Mouse (Mus musculus) heart, embryonic 10.5 days (tissue): ENCODE data around the gene Cldn34b3. TPM values are rescaled to one million over a fixed set of nuclear protein-coding genes. Genes with fewer than 3 reads are reported as not detected.
"Not testable (repeated sequence)": the region's sequence is repeated elsewhere in the genome, so short reads cannot be mapped to it uniquely, and the experiment has no call there.

Source experiments
- DNase-seq: peaks from one replicate; pipeline ENCODE4 v3.0.0-alpha.2; 2017; ENCODE audit warnings: low spot score
- H3K27ac ChIP-seq: fragments of 300-500 bp; sonication (generic); 2 replicates; pipeline ENCODE4 v1.5.1; 2016; ENCODE audit warnings: mild to moderate bottlenecking
- H3K27me3 ChIP-seq: fragments of 300-500 bp; sonication (generic); 2 replicates; pipeline ENCODE4 v1.6.1; 2016; ENCODE audit warnings: mild to moderate bottlenecking; ENCODE audit not compliant: poor library complexity, insufficient read depth, severe bottlenecking
- H3K36me3 ChIP-seq: fragments of 300-500 bp; sonication (generic); 2 replicates; pipeline ENCODE4 v1.6.1; 2016; ENCODE audit warnings: mild to moderate bottlenecking, moderate library complexity
- H3K4me1 ChIP-seq: fragments of 300-500 bp; sonication (generic); 2 replicates; pipeline ENCODE4 v1.6.1; 2016; ENCODE audit warnings: mild to moderate bottlenecking
- H3K4me3 ChIP-seq: fragments of 300-500 bp; sonication (generic); 2 replicates; pipeline ENCODE4 v1.5.1; 2016; ENCODE audit warnings: mild to moderate bottlenecking, moderate library complexity
- H3K9me3 ChIP-seq: fragments of 300-500 bp; sonication (generic); 2 replicates; pipeline ENCODE4 v1.6.1; 2016; ENCODE audit warnings: mild to moderate bottlenecking, moderate library complexity
- WGBS: fragments of 180-500 bp; shearing (Covaris S2); methylation state at CpG from one replicate; pipeline ENCODE4 v1.1.7; 2016; 5-methylcytosine and 5-hydroxymethylcytosine counted together
- polyA plus RNA-seq: library from polyadenylated mRNA; unstranded; fragments of >200 nt; fragmentation: Nextera tagmentation; extraction: Ambion mirVana; gene quantifications from 2 replicates; pipeline ENCODE4 v1.2.1, GENCODE M21; 2016

Cldn34b3 gene
- not detected in 2 replicates for polyA plus RNA-seq

DNA sequence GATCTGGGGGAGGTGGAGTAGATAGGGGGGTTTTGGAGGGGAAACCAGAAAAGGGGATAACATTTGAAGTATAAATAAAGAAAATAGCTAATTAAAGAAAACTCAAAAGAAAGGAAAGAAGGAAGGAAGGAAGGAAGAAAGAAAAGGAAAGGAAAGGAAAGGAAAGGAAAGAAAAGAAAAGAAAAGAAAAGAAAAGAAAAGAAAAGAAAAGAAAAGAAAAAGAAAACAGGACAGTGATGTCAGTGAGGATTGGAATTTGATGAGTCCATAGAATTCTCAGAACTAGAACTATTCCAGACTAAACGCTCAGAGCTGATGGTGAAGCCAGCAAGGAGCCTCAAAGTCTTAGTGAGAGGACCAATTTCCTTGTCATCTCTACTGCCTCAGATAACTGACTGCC lies at the start of gene Cldn34b3:
Cldn34b3 (plus strand) TSS at position 301 of the 400 bp plus-strand sequence.
- H3K36me3 ChIP-seq, H3K4me1 ChIP-seq: not testable (repeated sequence)

More for the DNA sequence above, at the start of gene Cldn34b3:
- DNase-seq, H3K27ac ChIP-seq, H3K9me3 ChIP-seq, H3K27me3 ChIP-seq, H3K4me3 ChIP-seq: not testable (repeated sequence)
- WGBS, result 77% methylated on average over 1 of the region's 1 CpGs

Other genes with a start within 250 kb of the Cldn34b3 start
- not detected in 2 replicates for gene Cldn34b4, start 129.0 kb downstream of the Cldn34b3 start, polyA plus RNA-seq